Mouse (Mus musculus) thymus, adult 2 months (tissue): ENCODE measurements around the gene Midn. TPM values are rescaled to one million over a fixed set of nuclear protein-coding genes. Genes with fewer than 3 reads are reported as not detected.
A peak's percentile ranks its signal among the peaks of the same experiment; 100 is the strongest.

Source experiments
- DNase-seq: peaks from one replicate; pipeline ENCODE4 v3.0.0; 2021
- H3K27ac ChIP-seq: fragments of 200-500 bp; 2 replicates; pipeline ENCODE4 v1.5.1; 2012; ENCODE audit warnings: low read length, control low read depth; ENCODE audit not compliant: control insufficient read depth, insufficient read depth
- H3K27me3 ChIP-seq: fragments of 200-500 bp; 2 replicates; pipeline ENCODE4 v1.6.1; 2012; ENCODE audit warnings: mild to moderate bottlenecking, low read length, moderate library complexity, mixed read lengths; ENCODE audit not compliant: control insufficient read depth, insufficient read depth
- H3K36me3 ChIP-seq: fragments of 200-500 bp; 2 replicates; pipeline ENCODE4 v1.6.1; 2012; ENCODE audit warnings: mild to moderate bottlenecking, low read length, moderate library complexity; ENCODE audit not compliant: control insufficient read depth, insufficient read depth
- H3K4me1 ChIP-seq: fragments of 200-500 bp; replicated peaks from 2 replicates; pipeline ENCODE4 v1.6.1; 2012; ENCODE audit warnings: low read length; ENCODE audit not compliant: control insufficient read depth, insufficient read depth
- H3K4me3 ChIP-seq: fragments of 200-500 bp; 2 replicates; pipeline ENCODE4 v1.5.1; 2012; ENCODE audit warnings: mild to moderate bottlenecking, low read length, control low read depth, moderate library complexity; ENCODE audit not compliant: control insufficient read depth, insufficient read depth
- CTCF ChIP-seq: fragments of 200-500 bp; IDR thresholded peaks from 2 replicates; pipeline ENCODE4 v1.5.1; 2012; ENCODE audit warnings: mild to moderate bottlenecking, control low read depth, low read length, moderate library complexity, borderline replicate concordance; ENCODE audit not compliant: control insufficient read depth, poor library complexity, insufficient read depth; ENCODE audit errors: extremely low read depth
- POLR2A ChIP-seq: fragments of 200-500 bp; IDR thresholded peaks from 2 replicates; pipeline ENCODE4 v1.6.1; 2012; ENCODE audit warnings: mild to moderate bottlenecking, low read length, control low read depth, moderate library complexity; ENCODE audit not compliant: control insufficient read depth, poor library complexity, insufficient read depth; ENCODE audit errors: extremely low read depth
- WGBS: fragments of 180-500 bp; shearing (Covaris S2); methylation state at CpG from one replicate; pipeline ENCODE4 v1.1.7; 2018; 5-methylcytosine and 5-hydroxymethylcytosine counted together
- polyA plus RNA-seq: library from polyadenylated mRNA; depleted of rRNA; stranded (reverse); fragments of >200 nt; gene quantifications from 2 replicates; pipeline ENCODE4 v1.2.3, GENCODE M21; 2012; rRNA removed

The Midn gene
- 342 and 374 TPM in 2 replicates for polyA plus RNA-seq

GRCm38 (mm10) chr10:80147719-80148601, at the start of gene Midn:
TSS of gene Midn (plus strand) at chr10:80148272.
- peak within 1 kb of the TSS; percentile 67 for H3K4me3 ChIP-seq
- peak; percentile 77 for DNase-seq
- peaks cover 30% of the 10 kb centered on the region for H3K4me1 ChIP-seq
- H3K27me3 ChIP-seq, result no peaks in the 10 kb centered on the region
- WGBS, result 1% methylated on average over 41 of the region's 42 CpGs
- peak within 1 kb of the TSS; percentile 77 for H3K27ac ChIP-seq
- TF ChIP-seq CTCF (peak; percentile 64), POLR2A (0 out of 2 replicates have a peak, but pooled peaks have one; percentile 35)
- 0 out of 2 replicates have a peak, but pooled peaks cover 1% of the 10 kb centered on the region for H3K36me3 ChIP-seq

GRCm38 (mm10) chr10:80098630-80099029, 49.4 kb upstream of the Midn start:
- 91% methylated on average over 5 of the region's 5 CpGs for WGBS
- Histone ChIP-seq H3K4me3 (no peak overlapping the region), H3K27me3 (no peaks in the 10 kb centered on the region), H3K4me1 (peaks cover 28% of the 10 kb centered on the region), H3K36me3 (no peaks in the 10 kb centered on the region), H3K27ac (no peak overlapping the region)
- no peak for DNase-seq
- TF ChIP-seq POLR2A, result no peak
- no peak for TF ChIP-seq CTCF

- Histone ChIP-seq H3K27me3 (no peaks in the 10 kb centered on the region), H3K27ac (no peak overlapping the region), H3K4me1 (peaks cover 28% of the 10 kb centered on the region), H3K36me3 (no peaks in the 10 kb centered on the region), H3K4me3 (no peak overlapping the region)
- no peak for DNase-seq
- 81% methylated on average over 11 of the region's 11 CpGs for WGBS
- TF ChIP-seq CTCF (no peak), POLR2A (no peak)
These were observed 47.1 kb upstream of the Midn start for GRCm38 (mm10) chr10:80100982-80101381.

GRCm38 (mm10) chr10:80102216-80102915, 45.7 kb upstream of the Midn start:
- Histone ChIP-seq H3K36me3 (no peaks in the 10 kb centered on the region), H3K27me3 (no peaks in the 10 kb centered on the region), H3K27ac (no peak overlapping the region), H3K4me1 (peaks cover 25% of the 10 kb centered on the region), H3K4me3 (peak overlapping the region; percentile 99)
- peak; percentile 89 for DNase-seq
- WGBS, result under 1% methylated on average over 59 of the region's 59 CpGs
- TF ChIP-seq CTCF, result peak; percentile 51; the same call in 1 of the 2 replicates
- TF ChIP-seq POLR2A, result peak; percentile 86

- Histone ChIP-seq H3K4me1 (peaks cover 22% of the 10 kb centered on the region), H3K4me3 (no peak overlapping the region), H3K27me3 (no peaks in the 10 kb centered on the region), H3K36me3 (no peaks in the 10 kb centered on the region), H3K27ac (no peak overlapping the region)
- no peak for TF ChIP-seq POLR2A
- TF ChIP-seq CTCF, result no peak
- WGBS, result 94% methylated on average over 2 of the region's 2 CpGs
- DNase-seq, result no peak
These were observed 45.0 kb upstream of the Midn start for GRCm38 (mm10) chr10:80103032-80103431.

- H3K4me1 ChIP-seq, result peaks cover 18% of the 10 kb centered on the region
- 90% methylated on average over 3 of the region's 3 CpGs for WGBS
- no peak overlapping the region for H3K27ac ChIP-seq
- H3K4me3 ChIP-seq, result no peak overlapping the region
- TF ChIP-seq CTCF, result no peak
- TF ChIP-seq POLR2A, result no peak
- H3K36me3 ChIP-seq, result no peaks in the 10 kb centered on the region
- DNase-seq, result no peak
- H3K27me3 ChIP-seq, result no peaks in the 10 kb centered on the region
These were observed 43.9 kb upstream of the Midn start for GRCm38 (mm10) chr10:80104181-80104580.
